Mouse (Mus musculus) midbrain, embryonic 14.5 days (tissue): ENCODE results near the gene Pcp4l1. TPM values are rescaled to one million over a fixed set of nuclear protein-coding genes. Genes with fewer than 3 reads are reported as not detected.

ENCODE experiments used
- ATAC-seq: fragments of 200-750 bp; cut with Nextera tagmentation; 2 replicates; pipeline ENCODE4 v1.8.0; 2017; ENCODE audit warnings: moderate number of reproducible peaks, moderate library complexity; ENCODE audit not compliant: low FRiP score, low TSS enrichment
- DNase-seq: peaks from one replicate; pipeline ENCODE4 v3.0.0-alpha.2; 2015
- H3K27ac ChIP-seq: fragments of 300-500 bp; sonication (generic); replicated peaks from 2 replicates; pipeline ENCODE4 v1.5.1; 2014; ENCODE audit warnings: mild to moderate bottlenecking, low read depth, low read length, moderate library complexity
- H3K27me3 ChIP-seq: fragments of 300-500 bp; sonication (generic); 2 replicates; pipeline ENCODE4 v1.6.1; 2014; ENCODE audit warnings: low read length, control low read depth, mixed read lengths; ENCODE audit not compliant: control insufficient read depth, insufficient read depth
- H3K36me3 ChIP-seq: fragments of 300-500 bp; sonication (generic); 2 replicates; pipeline ENCODE4 v1.6.1; 2014; ENCODE audit warnings: low read length, control low read depth; ENCODE audit not compliant: control insufficient read depth, insufficient read depth
- H3K4me1 ChIP-seq: fragments of 300-500 bp; sonication (generic); 2 replicates; pipeline ENCODE4 v1.6.1; 2014; ENCODE audit warnings: mild to moderate bottlenecking, antibody characterized with exemption, low read length, control low read depth; ENCODE audit not compliant: control insufficient read depth, insufficient read depth
- H3K4me2 ChIP-seq: fragments of 300-500 bp; sonication (generic); 2 replicates; pipeline ENCODE4 v1.6.1; 2014; ENCODE audit warnings: mild to moderate bottlenecking, low read length, moderate library complexity
- H3K4me3 ChIP-seq: fragments of 300-500 bp; sonication (generic); replicated peaks from 2 replicates; pipeline ENCODE4 v1.5.1; 2014; ENCODE audit warnings: low read depth, low read length
- H3K9ac ChIP-seq: fragments of 300-500 bp; sonication (generic); replicated peaks from 2 replicates; pipeline ENCODE4 v1.6.1; 2014; ENCODE audit warnings: mild to moderate bottlenecking, low read length, moderate library complexity
- H3K9me3 ChIP-seq: fragments of 300-500 bp; sonication (generic); 2 replicates; pipeline ENCODE4 v1.6.1; 2016; ENCODE audit warnings: low read length, control low read depth, mixed read lengths; ENCODE audit not compliant: control insufficient read depth
- WGBS: fragments of 180-500 bp; shearing (Covaris S2); extraction: QIAGEN DNeasy Blood & Tissue Kit; methylation state at CpG from one replicate; pipeline ENCODE4 v1.1.7; 2014; 5-methylcytosine and 5-hydroxymethylcytosine counted together
- polyA plus RNA-seq: library from polyadenylated mRNA; unstranded; fragments of >200 nt; fragmentation: Nextera tagmentation; extraction: Ambion mirVana; gene quantifications from 2 replicates; pipeline ENCODE4 v1.2.1, GENCODE M21; 2014

Gene Pcp4l1
- polyA plus RNA-seq, 1 experiment from 2014 or later: 20.0 TPM

- no peaks in the 10 kb centered on the region for H3K36me3 ChIP-seq
- WGBS: 90% methylated on average over 7 of the region's 7 CpGs
- H3K4me2 ChIP-seq: no peak overlapping the region
- ATAC-seq (no peak), DNase-seq (no peak)
- H3K4me3 ChIP-seq: no peak overlapping the region
- H3K27ac ChIP-seq: no peak overlapping the region
- no peak overlapping the region for H3K9ac ChIP-seq
- H3K4me1 ChIP-seq: peaks cover 7% of the 10 kb centered on the region; the same call in 1 of the 2 replicates
- no peaks in the 10 kb centered on the region for H3K27me3 ChIP-seq
- H3K9me3 ChIP-seq: no peaks in the 10 kb centered on the region
Observed at GRCm38 (mm10) chr1:171184314-171184713, 11.8 kb downstream of the Pcp4l1 start.

- Histone ChIP-seq H3K9ac (no peak overlapping the region), H3K27ac (no peak overlapping the region), H3K4me3 (no peak overlapping the region), H3K4me1 (no peaks in the 10 kb centered on the region), H3K4me2 (no peak overlapping the region), H3K27me3 (no peaks in the 10 kb centered on the region), H3K9me3 (no peaks in the 10 kb centered on the region), H3K36me3 (no peaks in the 10 kb centered on the region)
- WGBS: 82% methylated on average over 3 of the region's 3 CpGs
- ATAC-seq (no peak), DNase-seq (no peak)
Observed at GRCm38 (mm10) chr1:171183620-171184019, 12.4 kb downstream of the Pcp4l1 start.

- 87% methylated on average over 3 of the region's 3 CpGs for WGBS
- ATAC-seq: no peak
- Histone ChIP-seq H3K9me3 (no peaks in the 10 kb centered on the region), H3K27me3 (no peaks in the 10 kb centered on the region), H3K27ac (no peak overlapping the region), H3K4me2 (no peak overlapping the region), H3K9ac (no peak overlapping the region), H3K36me3 (no peaks in the 10 kb centered on the region), H3K4me3 (no peak overlapping the region), H3K4me1 (no peaks in the 10 kb centered on the region)
- DNase-seq: no peak
Observed at GRCm38 (mm10) chr1:171183025-171183424, 13.0 kb downstream of the Pcp4l1 start.

GRCm38 (mm10) chr1:171179487-171180171, 16.4 kb downstream of the Pcp4l1 start:
- no peaks in the 10 kb centered on the region for H3K9me3 ChIP-seq
- WGBS: 86% methylated on average over 5 of the region's 5 CpGs
- ATAC-seq (no peak), DNase-seq (no peak)
- H3K9ac ChIP-seq: no peak overlapping the region
- H3K27ac ChIP-seq: no peak overlapping the region
- no peaks in the 10 kb centered on the region for H3K27me3 ChIP-seq
- H3K4me2 ChIP-seq: no peak overlapping the region
- H3K36me3 ChIP-seq: no peaks in the 10 kb centered on the region
- no peaks in the 10 kb centered on the region for H3K4me1 ChIP-seq
- no peak overlapping the region for H3K4me3 ChIP-seq

DNA sequence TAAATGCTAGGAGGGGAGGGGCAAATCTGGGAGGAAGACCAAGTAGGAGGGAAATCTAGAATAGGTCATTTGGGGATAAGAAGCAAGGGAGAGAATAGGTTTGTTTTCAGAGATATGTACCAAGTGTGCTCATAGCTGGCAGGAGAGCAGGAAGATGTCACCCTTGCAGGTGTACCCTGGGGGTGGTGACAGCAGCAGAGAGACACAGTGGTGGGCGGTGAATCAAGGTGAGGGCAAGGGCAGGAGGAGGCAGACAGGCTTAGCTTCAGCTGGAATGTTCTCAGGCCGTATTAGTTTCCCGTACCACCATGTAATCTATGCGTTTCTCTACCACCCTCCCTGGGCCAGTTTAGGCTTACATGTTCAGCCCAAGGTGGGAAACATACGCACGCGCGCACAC, 23.3 kb downstream of the Pcp4l1 start:
- Histone ChIP-seq H3K4me1 (no peaks in the 10 kb centered on the region), H3K27me3 (no peaks in the 10 kb centered on the region), H3K9me3 (no peaks in the 10 kb centered on the region), H3K4me2 (no peak overlapping the region), H3K27ac (no peak overlapping the region), H3K9ac (no peak overlapping the region), H3K36me3 (no peaks in the 10 kb centered on the region), H3K4me3 (no peak overlapping the region)
- ATAC-seq (no peak), DNase-seq (no peak)
- WGBS: 96% methylated on average over 8 of the region's 8 CpGs

- Histone ChIP-seq H3K9ac (no peak overlapping the region), H3K27me3 (no peaks in the 10 kb centered on the region), H3K27ac (no peak overlapping the region), H3K36me3 (no peaks in the 10 kb centered on the region), H3K4me1 (no peaks in the 10 kb centered on the region), H3K4me2 (no peak overlapping the region), H3K4me3 (no peak overlapping the region), H3K9me3 (no peaks in the 10 kb centered on the region)
- DNase-seq: no peak
- 75% methylated on average over 3 of the region's 3 CpGs for WGBS
- ATAC-seq: no peak
Observed at GRCm38 (mm10) chr1:171171138-171171537, 24.9 kb downstream of the Pcp4l1 start.

DNA sequence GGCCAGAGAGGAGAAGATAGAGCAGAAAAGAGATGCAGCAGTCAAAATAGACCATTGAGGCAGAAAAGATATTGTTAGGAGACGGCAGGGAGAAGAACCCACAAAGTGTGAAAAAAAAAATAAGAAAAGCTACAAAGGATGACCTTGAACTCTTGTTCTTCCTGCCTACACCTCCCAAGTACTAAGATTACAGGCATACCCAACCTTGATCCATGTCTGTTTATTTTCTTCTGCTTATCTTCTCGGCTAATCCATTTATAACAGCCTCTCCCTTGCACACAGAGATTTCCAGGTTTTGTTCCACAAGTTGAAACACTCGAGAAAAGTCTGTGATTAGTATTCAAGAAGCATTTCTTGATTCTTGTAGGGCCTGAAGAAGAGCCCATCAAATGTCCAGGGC, 26.2 kb downstream of the Pcp4l1 start:
- Histone ChIP-seq H3K9me3 (no peaks in the 10 kb centered on the region), H3K27ac (no peak overlapping the region), H3K4me1 (no peaks in the 10 kb centered on the region), H3K4me3 (no peak overlapping the region), H3K36me3 (no peaks in the 10 kb centered on the region), H3K4me2 (no peak overlapping the region), H3K27me3 (no peaks in the 10 kb centered on the region), H3K9ac (no peak overlapping the region)
- DNase-seq: no peak
- WGBS: 70% methylated on average over 3 of the region's 3 CpGs
- no peak for ATAC-seq

- H3K9ac ChIP-seq: no peak overlapping the region
- no peaks in the 10 kb centered on the region for H3K36me3 ChIP-seq
- H3K27me3 ChIP-seq: no peaks in the 10 kb centered on the region
- WGBS: 90% methylated on average over 12 of the region's 12 CpGs
- no peaks in the 10 kb centered on the region for H3K4me1 ChIP-seq
- H3K4me3 ChIP-seq: no peak overlapping the region
- no peak for ATAC-seq
- H3K27ac ChIP-seq: no peak overlapping the region
- no peaks in the 10 kb centered on the region for H3K9me3 ChIP-seq
- no peak for DNase-seq
- no peak overlapping the region for H3K4me2 ChIP-seq
Observed at GRCm38 (mm10) chr1:171168906-171169305, 27.2 kb downstream of the Pcp4l1 start.

- no peak overlapping the region for H3K27ac ChIP-seq
- ATAC-seq: no peak
Observed at GRCm38 (mm10) chr1:171165629-171166345, 30.3 kb downstream of the Pcp4l1 start.

More at GRCm38 (mm10) chr1:171165629-171166345, 30.3 kb downstream of the Pcp4l1 start:
- no peak overlapping the region for H3K4me2 ChIP-seq
- 88% methylated on average over 5 of the region's 5 CpGs for WGBS
- no peak overlapping the region for H3K9ac ChIP-seq
- H3K27me3 ChIP-seq: no peaks in the 10 kb centered on the region
- no peaks in the 10 kb centered on the region for H3K4me1 ChIP-seq
- H3K36me3 ChIP-seq: no peaks in the 10 kb centered on the region
- no peak for DNase-seq
- no peak overlapping the region for H3K4me3 ChIP-seq
- no peaks in the 10 kb centered on the region for H3K9me3 ChIP-seq
